Mouse (Mus musculus): ENCODE results near the gene Kif5a.
A peak's percentile ranks its signal among the peaks of the same experiment; 100 is the strongest.

The Kif5a gene

GRCm38 (mm10) chr10:127225213-127225612 lies 37.9 kb downstream of the Kif5a start:
- H3K27me3 ChIP-seq (ENCODE audit: control insufficient read depth, insufficient read depth, low read length, poor library complexity, severe bottlenecking): no peaks in the 10 kb centered on the region
- DNase-seq (ENCODE audit: low read depth, low spot score): no peak
- no peaks in the 10 kb centered on the region for H3K36me3 ChIP-seq (ENCODE audit: control insufficient read depth, insufficient read depth, low read length, poor library complexity, severe bottlenecking)

DNA sequence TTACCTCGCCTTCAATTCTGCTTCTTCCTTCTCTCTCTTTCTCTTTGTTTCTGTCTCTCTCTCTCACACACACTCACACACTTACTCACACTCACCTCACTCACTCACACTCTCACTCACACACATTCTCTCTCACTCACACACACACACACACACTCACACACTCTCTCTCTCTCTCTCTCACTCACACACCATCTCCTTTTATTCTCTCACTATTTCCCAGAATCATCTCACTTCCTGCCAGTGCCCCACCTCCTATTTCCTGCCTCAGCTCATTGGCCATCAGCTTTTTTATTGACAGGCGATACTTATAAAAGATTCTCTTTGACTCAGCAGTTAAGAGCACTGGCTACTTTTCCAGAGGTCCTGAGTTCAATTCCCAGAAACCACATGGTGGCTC lies 44.8 kb downstream of the Kif5a start:
- no peak for DNase-seq (ENCODE audit: low read depth, low spot score)
- Histone ChIP-seq H3K27me3 (ENCODE audit: control insufficient read depth, insufficient read depth, low read length, poor library complexity, severe bottlenecking) (no peaks in the 10 kb centered on the region), H3K36me3 (ENCODE audit: control insufficient read depth, insufficient read depth, low read length, poor library complexity, severe bottlenecking) (no peaks in the 10 kb centered on the region)

DNA sequence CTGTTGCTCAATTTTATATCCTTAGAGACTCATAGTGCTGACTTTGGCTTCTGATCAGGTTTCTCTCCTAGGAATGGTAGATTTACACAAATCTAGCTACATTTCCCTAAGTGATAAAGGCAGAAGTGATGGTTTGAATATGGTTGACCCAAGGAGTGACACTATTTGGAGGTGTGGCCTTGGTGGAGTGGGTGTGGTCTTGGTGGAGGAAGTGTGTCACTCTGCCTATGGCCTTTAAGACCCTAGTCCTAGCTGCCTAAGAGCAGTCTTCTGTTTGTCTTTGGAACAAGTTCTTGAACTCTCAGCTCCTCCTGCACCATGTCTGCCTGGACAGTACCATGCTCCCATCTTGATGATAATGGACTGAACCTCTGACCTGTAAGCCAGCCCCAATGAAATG lies 46.0 kb downstream of the Kif5a start:
- no peak for DNase-seq (ENCODE audit: low read depth, low spot score)
- no peaks in the 10 kb centered on the region for H3K27me3 ChIP-seq (ENCODE audit: control insufficient read depth, insufficient read depth, low read length, poor library complexity, severe bottlenecking)
- H3K36me3 ChIP-seq (ENCODE audit: control insufficient read depth, insufficient read depth, low read length, poor library complexity, severe bottlenecking): no peaks in the 10 kb centered on the region

GRCm38 (mm10) chr10:127216456-127216855 lies 46.7 kb downstream of the Kif5a start:
- no peaks in the 10 kb centered on the region for H3K36me3 ChIP-seq (ENCODE audit: control insufficient read depth, insufficient read depth, low read length, poor library complexity, severe bottlenecking)
- H3K27me3 ChIP-seq (ENCODE audit: control insufficient read depth, insufficient read depth, low read length, poor library complexity, severe bottlenecking): no peaks in the 10 kb centered on the region
- DNase-seq (ENCODE audit: low read depth, low spot score): no peak

- Histone ChIP-seq H3K36me3 (ENCODE audit: control insufficient read depth, insufficient read depth, low read length, poor library complexity, severe bottlenecking) (no peaks in the 10 kb centered on the region), H3K27me3 (ENCODE audit: control insufficient read depth, insufficient read depth, low read length, poor library complexity, severe bottlenecking) (no peaks in the 10 kb centered on the region)
- DNase-seq (ENCODE audit: low read depth, low spot score): no peak
Observed at GRCm38 (mm10) chr10:127214422-127214803, 48.7 kb downstream of the Kif5a start.

DNA sequence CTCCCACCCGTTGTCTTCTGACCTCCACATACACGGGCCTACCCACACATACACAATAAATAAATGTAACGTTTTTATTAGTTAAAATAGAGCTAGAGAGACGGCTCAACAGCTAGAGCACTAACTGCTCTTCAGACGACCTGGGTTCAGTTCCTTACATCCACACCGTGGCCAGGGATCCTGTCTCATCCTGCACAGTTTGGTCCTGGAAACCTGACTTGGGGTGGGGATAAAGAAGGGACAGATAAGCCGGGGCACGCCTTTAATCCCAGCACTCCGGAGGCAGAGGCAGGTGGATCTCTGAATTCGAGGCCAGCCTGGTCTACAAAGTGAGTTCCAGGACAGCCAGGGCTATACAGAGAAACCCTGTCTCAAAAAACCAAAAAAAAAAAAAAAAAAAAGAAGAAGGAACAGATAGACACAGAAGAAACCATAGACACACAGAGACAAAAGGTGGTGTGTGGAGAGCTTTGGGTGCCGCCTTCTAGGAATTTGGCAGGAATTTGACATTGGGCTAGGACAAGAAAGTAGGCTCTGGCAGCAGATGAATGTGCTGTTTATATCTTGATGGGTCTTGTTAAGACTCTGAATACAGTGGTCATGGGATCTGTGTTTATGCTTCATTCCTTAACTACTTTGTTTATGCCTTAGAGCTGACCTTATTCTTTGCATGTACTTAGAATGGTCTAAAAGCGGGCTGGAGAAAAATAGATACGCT lies 49.3 kb downstream of the Kif5a start:
- no peak for DNase-seq (ENCODE audit: low read depth, low spot score)
- Histone ChIP-seq H3K36me3 (ENCODE audit: control insufficient read depth, insufficient read depth, low read length, poor library complexity, severe bottlenecking) (no peaks in the 10 kb centered on the region), H3K27me3 (ENCODE audit: control insufficient read depth, insufficient read depth, low read length, poor library complexity, severe bottlenecking) (no peaks in the 10 kb centered on the region)

DNA sequence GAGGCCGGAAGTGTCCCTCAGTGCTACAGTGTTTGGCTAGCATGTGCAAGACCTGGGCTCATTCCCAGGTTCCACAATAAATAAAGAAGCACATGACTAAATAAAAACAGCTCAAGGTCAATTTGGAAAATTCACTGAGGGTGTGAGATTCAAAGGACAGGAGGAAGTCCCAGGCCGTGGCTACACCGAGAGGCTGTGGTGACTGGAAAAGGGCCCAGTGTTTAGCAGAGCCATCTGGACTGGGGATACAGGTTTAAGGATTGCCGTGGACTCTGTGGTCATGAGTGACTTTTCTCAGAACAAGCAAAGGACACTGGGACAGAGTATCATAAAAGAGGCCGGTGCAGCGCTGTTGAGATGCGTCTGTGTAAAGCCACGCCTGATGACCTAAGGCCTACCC lies 49.9 kb downstream of the Kif5a start:
- Histone ChIP-seq H3K27me3 (ENCODE audit: control insufficient read depth, insufficient read depth, low read length, poor library complexity, severe bottlenecking) (no peaks in the 10 kb centered on the region), H3K36me3 (ENCODE audit: control insufficient read depth, insufficient read depth, low read length, poor library complexity, severe bottlenecking) (no peaks in the 10 kb centered on the region)
- DNase-seq (ENCODE audit: low read depth, low spot score): no peak

DNA sequence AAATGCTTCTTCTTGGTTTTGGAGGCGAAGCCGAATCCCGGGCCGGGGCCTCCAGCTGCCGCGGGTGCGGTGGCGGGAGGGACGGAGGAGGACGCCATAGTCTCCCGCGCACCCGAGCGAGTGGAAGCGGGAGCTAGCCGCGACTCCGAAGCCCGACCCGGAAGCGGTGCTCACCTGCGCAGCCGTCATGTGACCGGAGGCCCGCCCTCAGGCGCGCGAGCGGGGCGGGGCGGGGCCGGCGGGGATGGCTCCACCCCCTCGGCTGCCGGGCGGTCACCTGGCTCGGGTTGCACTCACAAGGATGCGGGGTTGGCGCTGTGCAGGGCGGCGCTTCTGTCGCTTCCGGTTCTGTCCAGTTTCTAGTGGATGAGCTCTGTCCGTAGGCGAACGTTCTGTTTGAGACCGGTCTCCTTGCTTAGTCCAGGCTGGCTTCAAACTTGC lies 51.7 kb downstream of the Kif5a start, which contains the start of gene Pip4k2c:
Pip4k2c (minus strand) TSS at position 172 of the 441 bp plus-strand sequence.
- H3K36me3 ChIP-seq (ENCODE audit: control insufficient read depth, insufficient read depth, low read length, poor library complexity, severe bottlenecking): no peaks in the 10 kb centered on the region; the same call in 1 of the 2 replicates
- no peaks in the 10 kb centered on the region for H3K27me3 ChIP-seq (ENCODE audit: control insufficient read depth, insufficient read depth, low read length, poor library complexity, severe bottlenecking)
- DNase-seq (ENCODE audit: low read depth, low spot score): peak; percentile 93

- DNase-seq (ENCODE audit: low read depth, low spot score): peak; percentile 52
- Histone ChIP-seq H3K27me3 (ENCODE audit: control insufficient read depth, insufficient read depth, low read length, poor library complexity, severe bottlenecking) (no peaks in the 10 kb centered on the region), H3K36me3 (ENCODE audit: control insufficient read depth, insufficient read depth, low read length, poor library complexity, severe bottlenecking) (no peaks in the 10 kb centered on the region; the same call in 1 of the 2 replicates)
Observed at GRCm38 (mm10) chr10:127210961-127211405, 52.2 kb downstream of the Kif5a start.

DNA sequence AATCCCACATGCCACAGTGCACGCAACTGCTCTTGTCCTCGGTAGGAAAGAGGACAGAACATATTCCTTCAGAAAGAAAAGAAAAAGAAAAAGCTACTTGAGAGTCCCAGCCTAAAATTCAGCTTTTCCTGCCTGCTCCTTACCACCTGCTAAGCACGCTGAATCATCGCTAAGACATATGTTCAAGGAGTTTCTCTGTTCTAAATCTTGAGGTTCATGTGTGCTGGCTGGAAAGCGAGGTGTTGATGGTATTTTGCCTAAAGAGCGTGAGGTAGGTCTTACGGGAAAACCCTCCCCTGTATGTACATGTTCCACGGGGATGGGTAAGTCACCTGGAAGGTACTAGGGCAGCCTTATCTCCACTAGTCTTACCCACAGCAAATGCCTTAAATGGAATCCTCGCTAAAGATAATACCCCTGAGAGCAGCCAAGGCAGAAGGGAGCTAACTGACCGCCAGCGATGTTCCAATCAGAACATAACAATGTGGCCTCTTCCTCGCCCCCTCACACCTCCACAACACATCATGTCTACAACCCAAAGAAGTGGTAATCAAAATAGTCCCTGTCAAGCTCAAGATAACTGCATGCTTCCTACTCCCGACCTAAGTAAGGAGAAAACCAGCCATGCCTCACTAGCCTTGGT lies 53.1 kb downstream of the Kif5a start:
- DNase-seq (ENCODE audit: low read depth, low spot score): no peak
- Histone ChIP-seq H3K27me3 (ENCODE audit: control insufficient read depth, insufficient read depth, low read length, poor library complexity, severe bottlenecking) (no peaks in the 10 kb centered on the region), H3K36me3 (ENCODE audit: control insufficient read depth, insufficient read depth, low read length, poor library complexity, severe bottlenecking) (peaks cover 3% of the 10 kb centered on the region)

GRCm38 (mm10) chr10:127208921-127209320 lies 54.2 kb downstream of the Kif5a start:
- DNase-seq (ENCODE audit: low read depth, low spot score): no peak
- no peaks in the 10 kb centered on the region for H3K27me3 ChIP-seq (ENCODE audit: control insufficient read depth, insufficient read depth, low read length, poor library complexity, severe bottlenecking)
- peaks cover 5% of the 10 kb centered on the region for H3K36me3 ChIP-seq (ENCODE audit: control insufficient read depth, insufficient read depth, low read length, poor library complexity, severe bottlenecking)

DNA sequence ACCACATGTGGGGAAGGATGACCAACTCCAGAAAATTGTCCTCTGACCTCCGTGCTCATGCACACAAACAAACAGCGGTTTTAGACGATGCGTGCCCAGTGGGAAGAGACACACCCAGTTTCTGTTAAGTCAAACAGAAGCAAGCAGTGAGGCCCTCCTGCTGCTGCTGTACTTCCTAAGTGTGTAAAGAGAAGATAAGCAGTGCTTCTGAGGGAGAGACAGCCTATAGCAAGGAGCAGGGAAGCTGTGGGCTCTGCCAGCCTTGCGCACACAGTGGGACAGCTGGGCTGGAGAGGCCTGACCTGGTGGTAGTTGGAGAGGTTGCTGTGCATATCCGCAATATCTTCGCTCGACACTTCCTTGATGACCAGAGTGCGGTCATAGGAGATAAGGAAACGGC lies 57.8 kb downstream of the Kif5a start:
- DNase-seq (ENCODE audit: low read depth, low spot score): no peak
- Histone ChIP-seq H3K36me3 (ENCODE audit: control insufficient read depth, insufficient read depth, low read length, poor library complexity, severe bottlenecking) (peaks cover 9% of the 10 kb centered on the region), H3K27me3 (ENCODE audit: control insufficient read depth, insufficient read depth, low read length, poor library complexity, severe bottlenecking) (no peaks in the 10 kb centered on the region)

DNA sequence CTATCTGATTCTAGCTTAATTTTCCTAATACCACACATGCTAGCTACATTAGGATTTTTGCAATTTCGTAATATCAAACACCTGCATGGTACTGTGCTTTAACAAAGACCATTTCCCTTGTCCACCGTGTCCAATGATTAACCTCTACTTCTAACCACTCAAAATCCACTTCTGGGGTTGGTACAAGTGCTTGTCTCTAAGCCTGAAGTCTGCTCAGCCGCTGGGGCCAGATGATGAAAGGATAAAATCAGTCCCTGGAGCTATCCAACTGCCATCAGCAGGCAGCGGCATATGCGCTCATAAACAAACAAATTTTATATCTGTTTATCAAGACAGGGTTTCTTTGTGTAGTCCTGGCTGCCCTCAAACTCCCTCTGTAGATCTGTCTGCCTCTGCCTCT lies 58.6 kb downstream of the Kif5a start:
- Histone ChIP-seq H3K36me3 (ENCODE audit: control insufficient read depth, insufficient read depth, low read length, poor library complexity, severe bottlenecking) (peaks cover 11% of the 10 kb centered on the region), H3K27me3 (ENCODE audit: control insufficient read depth, insufficient read depth, low read length, poor library complexity, severe bottlenecking) (no peaks in the 10 kb centered on the region)
- no peak for DNase-seq (ENCODE audit: low read depth, low spot score)

- Histone ChIP-seq H3K27me3 (ENCODE audit: control insufficient read depth, insufficient read depth, low read length, poor library complexity, severe bottlenecking) (no peaks in the 10 kb centered on the region), H3K36me3 (ENCODE audit: control insufficient read depth, insufficient read depth, low read length, poor library complexity, severe bottlenecking) (peaks cover 11% of the 10 kb centered on the region)
- DNase-seq (ENCODE audit: low read depth, low spot score): no peak
Observed at GRCm38 (mm10) chr10:127203106-127203505, 60.0 kb downstream of the Kif5a start.

DNA sequence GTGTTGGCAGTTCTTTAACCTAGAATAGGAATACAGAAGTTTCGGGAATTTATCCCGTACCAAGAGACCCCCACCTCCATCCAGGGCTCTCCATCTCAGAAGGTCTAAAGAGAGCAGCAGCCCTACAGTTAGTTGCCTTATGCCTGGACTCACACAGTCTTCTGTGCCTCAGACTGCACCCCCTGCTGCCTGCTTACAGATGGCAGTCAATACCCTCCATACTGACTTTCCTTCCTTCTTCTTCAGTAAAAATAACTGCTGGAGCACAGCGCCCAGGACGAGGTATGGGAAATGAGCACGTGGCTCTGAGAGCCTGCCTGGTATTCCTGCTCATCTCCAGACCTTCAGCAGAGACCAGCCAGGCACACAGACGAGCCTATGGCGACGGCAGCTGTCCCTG lies 62.9 kb downstream of the Kif5a start:
- Histone ChIP-seq H3K27me3 (ENCODE audit: control insufficient read depth, insufficient read depth, low read length, poor library complexity, severe bottlenecking) (peaks cover under 1% of the 10 kb centered on the region; the same call in 1 of the 2 replicates), H3K36me3 (ENCODE audit: control insufficient read depth, insufficient read depth, low read length, poor library complexity, severe bottlenecking) (peaks cover 10% of the 10 kb centered on the region)
- DNase-seq (ENCODE audit: low read depth, low spot score): no peak
